Mouse (Mus musculus) intestine, embryonic 16.5 days (tissue): ENCODE measurements around the gene Prg4. TPM values are rescaled to one million over a fixed set of nuclear protein-coding genes. Genes with fewer than 3 reads are reported as not detected.

Experiments
- ATAC-seq: fragments of 200-750 bp; cut with Nextera tagmentation; 2 replicates; pipeline ENCODE4 v1.8.0; 2017; ENCODE audit warnings: moderate TSS enrichment, moderate library complexity
- H3K27ac ChIP-seq: fragments of 300-500 bp; sonication (generic); 2 replicates; pipeline ENCODE4 v1.5.1; 2014; ENCODE audit warnings: mild to moderate bottlenecking, low read length
- H3K27me3 ChIP-seq: fragments of 300-500 bp; sonication (generic); replicated peaks from 2 replicates; pipeline ENCODE4 v1.6.1; 2014; ENCODE audit warnings: low read length, control low read depth, mixed read lengths; ENCODE audit not compliant: control insufficient read depth, insufficient read depth
- H3K36me3 ChIP-seq: fragments of 300-500 bp; sonication (generic); 2 replicates; pipeline ENCODE4 v1.6.1; 2014; ENCODE audit warnings: low read length, control low read depth; ENCODE audit not compliant: control insufficient read depth, insufficient read depth
- H3K4me1 ChIP-seq: fragments of 300-500 bp; sonication (generic); 2 replicates; pipeline ENCODE4 v1.6.1; 2014; ENCODE audit warnings: low read length, control low read depth, mixed read lengths; ENCODE audit not compliant: control insufficient read depth, insufficient read depth
- H3K4me2 ChIP-seq: fragments of 300-500 bp; sonication (generic); 2 replicates; pipeline ENCODE4 v1.6.1; 2014; ENCODE audit warnings: low read depth, low read length, control low read depth
- H3K4me3 ChIP-seq: fragments of 300-500 bp; sonication (generic); 2 replicates; pipeline ENCODE4 v1.5.1; 2014; ENCODE audit warnings: mild to moderate bottlenecking, low read length
- H3K9ac ChIP-seq: fragments of 300-500 bp; sonication (generic); 2 replicates; pipeline ENCODE4 v1.6.1; 2014; ENCODE audit warnings: low read depth, low read length
- H3K9me3 ChIP-seq: fragments of 300-500 bp; sonication (generic); 2 replicates; pipeline ENCODE4 v1.6.1; 2016; ENCODE audit warnings: low read length, control low read depth; ENCODE audit not compliant: control insufficient read depth
- WGBS: fragments of 180-500 bp; shearing (Covaris S2); extraction: QIAGEN DNeasy Blood & Tissue Kit; methylation state at CpG from one replicate; pipeline ENCODE4 v1.1.7; 2014; 5-methylcytosine and 5-hydroxymethylcytosine counted together
- polyA plus RNA-seq: library from polyadenylated mRNA; unstranded; fragments of >200 nt; fragmentation: Nextera tagmentation; extraction: Ambion mirVana; gene quantifications from 2 replicates; pipeline ENCODE4 v1.2.1, GENCODE M21; 2015

Gene Prg4
- polyA plus RNA-seq, 1 experiment from 2014 or later = 0.22 TPM

DNA sequence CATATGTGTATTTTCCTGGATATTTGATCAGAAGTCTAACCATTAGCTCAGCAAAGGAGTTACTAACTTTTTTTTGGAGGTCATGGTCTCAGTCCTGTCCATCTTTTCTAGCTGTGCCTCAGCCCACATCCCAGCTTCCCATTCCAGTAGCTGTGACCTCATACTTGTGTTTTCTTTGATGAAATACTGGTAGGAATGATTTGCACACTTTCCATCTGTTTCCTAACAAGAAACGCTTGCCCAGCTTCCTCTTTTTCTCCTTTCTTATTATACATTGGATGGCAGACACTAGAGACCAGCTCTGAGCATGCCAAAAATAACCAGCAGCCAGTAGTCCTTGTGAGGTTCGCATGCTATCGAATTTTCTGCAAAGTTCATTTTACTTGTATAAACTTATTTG is 4.0 kb upstream of the Prg4 start:
- ATAC-seq = no peak
- no peaks in the 10 kb centered on the region for H3K36me3 ChIP-seq
- 84% methylated on average over 3 of the region's 3 CpGs for WGBS
- H3K27ac ChIP-seq = no peak overlapping the region
- H3K9me3 ChIP-seq = no peaks in the 10 kb centered on the region
- no peak overlapping the region for H3K4me3 ChIP-seq
- no peak overlapping the region for H3K9ac ChIP-seq
- no peaks in the 10 kb centered on the region for H3K27me3 ChIP-seq
- H3K4me1 ChIP-seq = no peaks in the 10 kb centered on the region
- no peak overlapping the region for H3K4me2 ChIP-seq

DNA sequence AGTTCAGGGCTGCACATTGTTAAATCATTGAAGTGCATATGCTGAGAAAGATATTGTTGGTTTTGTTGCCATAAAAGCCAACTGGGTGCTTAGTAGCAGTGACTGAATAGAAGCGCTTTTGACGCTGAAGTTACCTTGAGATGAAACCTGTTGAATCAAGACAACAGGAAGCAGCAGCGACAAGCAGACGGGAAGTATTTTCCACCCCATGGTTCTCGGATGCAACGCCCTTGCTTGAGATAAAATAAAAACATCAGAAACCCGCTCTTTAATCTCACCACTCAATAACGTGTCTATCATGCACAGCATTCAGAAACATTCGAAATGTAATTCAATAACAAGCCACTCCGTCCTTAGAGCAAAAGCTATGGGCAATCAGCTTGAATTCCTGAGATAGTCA is 601 bp downstream of the Prg4 start:
- ATAC-seq = no peak
- Histone ChIP-seq H3K4me3 (no peak overlapping the region), H3K27ac (no peak overlapping the region), H3K36me3 (no peaks in the 10 kb centered on the region), H3K4me1 (no peaks in the 10 kb centered on the region), H3K27me3 (no peaks in the 10 kb centered on the region), H3K9ac (no peak overlapping the region), H3K9me3 (no peaks in the 10 kb centered on the region), H3K4me2 (no peak overlapping the region)
- WGBS = 83% methylated on average over 10 of the region's 10 CpGs

DNA sequence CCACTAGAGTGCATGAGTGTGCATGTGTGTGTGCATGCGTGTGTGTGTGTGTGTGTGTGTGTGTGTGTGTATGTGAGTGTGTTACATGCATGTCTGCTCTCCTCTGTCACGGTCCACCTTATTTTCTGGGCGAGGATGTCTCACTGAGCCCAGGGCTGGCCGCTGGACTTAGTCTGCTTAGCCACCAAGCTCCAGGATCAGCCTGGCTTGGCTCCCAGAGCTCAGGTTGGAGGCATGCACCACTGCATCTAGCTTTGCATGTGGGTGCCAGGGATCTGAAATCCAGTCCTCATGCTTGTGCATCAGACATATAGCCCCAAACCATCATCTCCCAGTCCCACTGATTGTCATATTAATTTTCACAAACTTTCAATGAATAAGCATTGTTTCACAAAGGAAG is 2.3 kb downstream of the Prg4 start:
- no peak for ATAC-seq

DNA sequence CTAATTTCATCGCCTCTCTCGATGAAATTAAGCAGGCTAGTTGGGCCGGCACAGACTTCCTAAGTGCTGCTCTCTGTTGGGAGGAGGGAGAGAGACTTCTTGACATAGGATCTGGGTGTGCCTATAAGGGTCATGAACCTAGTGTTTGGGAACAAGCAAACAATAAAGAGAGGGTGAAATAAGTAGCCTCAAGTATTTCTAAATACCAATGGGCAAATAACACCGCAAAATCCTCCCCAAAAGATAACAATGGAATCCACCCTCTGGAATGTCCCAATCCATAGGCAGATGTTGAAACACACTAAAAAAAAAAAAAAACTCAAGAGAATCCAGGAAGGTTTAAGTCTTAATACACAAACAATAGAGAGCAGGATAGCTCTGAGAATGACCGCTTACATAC is 2.9 kb downstream of the Prg4 start:
- WGBS = 51% methylated on average over 5 of the region's 5 CpGs
- Histone ChIP-seq H3K9ac (no peak overlapping the region), H3K4me3 (no peak overlapping the region), H3K4me2 (no peak overlapping the region), H3K36me3 (no peaks in the 10 kb centered on the region), H3K27ac (no peak overlapping the region), H3K4me1 (no peaks in the 10 kb centered on the region), H3K27me3 (no peaks in the 10 kb centered on the region), H3K9me3 (no peaks in the 10 kb centered on the region)
- no peak for ATAC-seq

More for the DNA sequence above, 2.3 kb downstream of the Prg4 start:
- no peak overlapping the region for H3K4me2 ChIP-seq
- H3K27ac ChIP-seq = no peak overlapping the region
- H3K9me3 ChIP-seq = no peaks in the 10 kb centered on the region
- no peak overlapping the region for H3K9ac ChIP-seq
- H3K4me3 ChIP-seq = no peak overlapping the region
- H3K36me3 ChIP-seq = no peaks in the 10 kb centered on the region
- 77% methylated on average over 4 of the region's 4 CpGs for WGBS
- no peaks in the 10 kb centered on the region for H3K27me3 ChIP-seq
- H3K4me1 ChIP-seq = no peaks in the 10 kb centered on the region

DNA sequence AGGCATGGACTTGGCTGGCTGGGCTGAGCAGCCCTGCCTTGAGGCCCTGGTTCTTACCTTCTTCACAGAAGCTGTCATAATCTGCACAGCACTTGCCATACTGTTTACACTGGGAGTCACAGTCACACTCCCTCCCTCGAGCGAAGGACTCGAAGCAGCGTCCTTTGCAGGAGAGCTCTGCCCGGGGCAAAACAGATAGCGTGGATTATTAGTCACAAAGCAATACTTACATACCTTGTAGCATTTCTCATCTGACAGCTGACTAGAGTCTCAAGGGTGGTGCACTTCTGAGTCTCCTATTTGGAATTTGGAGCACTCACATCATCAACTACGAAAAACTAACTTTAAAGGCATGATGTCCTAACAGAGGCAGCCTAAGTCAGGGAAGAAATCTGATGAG is 5.4 kb downstream of the Prg4 start:
- WGBS = 44% methylated on average over 7 of the region's 7 CpGs
- no peaks in the 10 kb centered on the region for H3K9me3 ChIP-seq
- no peak overlapping the region for H3K9ac ChIP-seq
- no peak overlapping the region for H3K4me2 ChIP-seq
- H3K27ac ChIP-seq = no peak overlapping the region
- H3K27me3 ChIP-seq = no peaks in the 10 kb centered on the region
- no peak overlapping the region for H3K4me3 ChIP-seq
- no peaks in the 10 kb centered on the region for H3K36me3 ChIP-seq
- ATAC-seq = 0 out of 2 replicates have a peak, but pooled peaks have one; percentile 26
- H3K4me1 ChIP-seq = no peaks in the 10 kb centered on the region

DNA sequence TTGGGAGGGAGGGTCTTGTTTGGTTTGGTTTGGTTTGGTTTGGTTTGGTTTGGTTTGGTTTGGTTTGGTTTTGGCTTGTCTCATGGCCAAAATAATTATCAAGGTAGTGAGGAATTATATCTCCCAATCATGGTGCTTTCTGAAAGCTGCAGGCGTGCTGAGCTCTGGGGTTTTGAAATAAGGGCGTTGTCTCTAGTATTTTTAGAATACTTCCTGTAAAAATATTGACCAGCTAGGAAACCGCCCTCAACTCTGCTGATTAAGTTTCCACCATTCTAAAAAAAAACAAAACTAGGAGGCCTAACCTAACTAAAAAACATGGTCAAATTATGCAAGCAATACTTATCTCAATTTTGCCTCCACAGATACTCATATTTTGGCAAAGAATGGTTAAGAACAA is 6.4 kb downstream of the Prg4 start:
- no peaks in the 10 kb centered on the region for H3K27me3 ChIP-seq
- H3K4me1 ChIP-seq = no peaks in the 10 kb centered on the region
- H3K9ac ChIP-seq = no peak overlapping the region
- H3K27ac ChIP-seq = no peak overlapping the region
- no peak overlapping the region for H3K4me2 ChIP-seq
- 69% methylated on average over 3 of the region's 3 CpGs for WGBS
- no peak for ATAC-seq
- H3K4me3 ChIP-seq = no peak overlapping the region
- H3K9me3 ChIP-seq = no peaks in the 10 kb centered on the region
- no peaks in the 10 kb centered on the region for H3K36me3 ChIP-seq

DNA sequence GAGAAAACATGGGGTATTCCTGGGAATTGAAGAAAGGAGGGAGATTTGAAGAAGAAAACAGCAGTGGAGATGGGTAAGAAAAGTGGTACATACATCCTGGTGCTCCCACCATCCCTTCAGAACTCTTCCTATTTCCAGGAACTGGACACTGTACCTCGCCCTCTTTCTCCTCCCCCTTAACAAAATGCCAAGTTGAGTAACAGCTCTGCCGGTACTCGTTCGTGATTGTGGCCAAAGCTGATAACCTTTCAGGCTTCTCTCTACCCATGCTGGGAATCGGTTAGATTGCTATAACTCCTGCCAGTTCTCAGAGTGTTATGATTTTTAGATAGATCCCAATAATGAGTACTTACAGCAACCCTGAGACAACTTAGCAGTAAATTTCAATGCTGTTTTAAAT is 7.0 kb downstream of the Prg4 start:
- Histone ChIP-seq H3K9ac (no peak overlapping the region), H3K27me3 (no peaks in the 10 kb centered on the region), H3K27ac (no peak overlapping the region), H3K4me3 (no peak overlapping the region), H3K4me1 (no peaks in the 10 kb centered on the region), H3K4me2 (no peak overlapping the region), H3K9me3 (no peaks in the 10 kb centered on the region), H3K36me3 (no peaks in the 10 kb centered on the region)
- 82% methylated on average over 5 of the region's 5 CpGs for WGBS
- ATAC-seq = no peak

DNA sequence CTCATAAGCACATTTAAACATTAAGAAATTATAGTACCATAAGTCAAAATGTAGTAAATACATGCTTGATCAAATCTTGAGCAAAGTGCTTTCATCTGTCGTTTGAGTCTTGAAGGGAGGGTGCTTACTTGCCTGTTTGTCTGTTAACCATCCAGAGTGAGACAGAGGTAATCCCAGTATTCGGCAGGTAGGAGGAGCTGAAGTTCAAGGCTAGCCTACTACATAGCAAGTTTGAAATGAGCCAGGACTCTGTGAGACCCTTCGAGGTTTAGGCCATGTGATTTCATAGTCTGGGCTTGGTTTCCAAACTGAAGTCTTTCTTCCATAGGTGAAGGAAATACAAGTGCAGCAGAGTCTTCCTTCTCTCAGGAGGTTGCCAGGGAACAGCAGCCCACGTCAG is 24.2 kb downstream of the Prg4 start:
- Histone ChIP-seq H3K9ac (no peak overlapping the region), H3K9me3 (no peaks in the 10 kb centered on the region), H3K4me3 (no peak overlapping the region), H3K36me3 (peaks cover 7% of the 10 kb centered on the region), H3K27me3 (no peaks in the 10 kb centered on the region), H3K4me2 (no peak overlapping the region), H3K4me1 (no peaks in the 10 kb centered on the region), H3K27ac (no peak overlapping the region)
- WGBS = 71% methylated on average over 4 of the region's 4 CpGs
- ATAC-seq = no peak

DNA sequence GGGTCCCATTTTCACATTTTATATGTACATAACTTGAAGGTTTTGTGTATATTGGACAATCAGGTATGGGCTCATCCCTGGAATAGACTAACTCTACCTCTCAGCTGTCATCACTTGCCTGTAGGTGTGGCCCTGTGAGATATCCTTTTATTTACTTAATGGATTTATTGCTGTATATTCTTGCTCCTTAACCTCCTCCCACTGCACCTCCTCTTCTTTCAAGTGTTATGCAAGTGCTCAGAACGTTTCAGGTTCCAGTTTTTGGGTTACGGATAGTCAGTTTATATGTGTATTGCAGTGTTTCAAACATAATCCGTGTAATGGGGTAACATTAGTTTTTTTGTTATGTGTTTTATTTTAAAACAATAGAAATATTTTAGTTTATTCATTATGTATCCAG is 27.3 kb downstream of the Prg4 start:
- Histone ChIP-seq H3K9ac (no peak overlapping the region), H3K36me3 (peaks cover 8% of the 10 kb centered on the region), H3K27ac (no peak overlapping the region), H3K9me3 (no peaks in the 10 kb centered on the region), H3K4me3 (no peak overlapping the region), H3K27me3 (no peaks in the 10 kb centered on the region), H3K4me2 (no peak overlapping the region), H3K4me1 (no peaks in the 10 kb centered on the region)
- WGBS = 83% methylated on average over 3 of the region's 3 CpGs
- no peak for ATAC-seq

DNA sequence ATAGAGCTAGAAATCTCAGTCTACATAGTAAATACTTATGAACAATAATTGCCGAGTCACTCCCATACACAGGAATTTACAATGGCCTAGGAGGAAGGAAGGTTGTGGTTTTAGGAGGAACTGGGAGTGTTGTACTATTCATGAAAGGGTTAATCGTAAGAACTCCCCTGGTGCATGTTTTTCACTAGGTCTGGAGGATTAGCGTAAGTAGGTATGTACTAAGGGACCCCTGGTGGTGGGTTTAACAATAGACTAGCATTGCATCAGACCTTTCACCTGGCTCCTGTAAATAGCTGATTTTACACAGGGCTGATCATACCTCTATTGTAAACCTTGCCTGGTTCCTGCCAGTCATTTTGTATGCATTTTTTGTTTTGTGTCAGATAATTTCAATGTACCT is 39.7 kb downstream of the Prg4 start:
- Histone ChIP-seq H3K4me1 (no peaks in the 10 kb centered on the region), H3K9me3 (no peaks in the 10 kb centered on the region), H3K27me3 (no peaks in the 10 kb centered on the region), H3K27ac (no peak overlapping the region), H3K9ac (no peak overlapping the region), H3K36me3 (peaks cover 18% of the 10 kb centered on the region; the same call in 1 of the 2 replicates), H3K4me3 (no peak overlapping the region), H3K4me2 (no peak overlapping the region)
- WGBS = 74% methylated on average over 3 of the region's 3 CpGs
- ATAC-seq = no peak
